In genomic region chr16:58482296-58482695, GRCm38 (mm10) we compare ENCODE assay signal across 12 mouse cellular contexts. TPM values are rescaled to one million over a fixed set of nuclear protein-coding genes. Genes with fewer than 3 reads are reported as not detected.
DNase-seq lines count a peak whose midpoint lies in the region; ATAC-seq lines count a peak whose summit lies in the region.
"Had no signal": no experiment of that assay in that cellular context is flagged by ENCODE, and none has a peak within 500 bp of the region (broad histone marks: within the 10 kb centered on the region; RNA-seq: fewer than 3 reads in every experiment).

No protein-coding gene starts in this region.

- intact Hi-C loops in heart, postnatal 36 days (cut with DNase I) = no loop called here
- intact Hi-C loops in heart, postnatal 10 days (cut with DNase I) = no loop called here

- peaks cover 13% of the 10 kb centered on the region for H3K36me3 ChIP-seq in lung, embryonic 15.5 days

- DNase-seq in heart, adult 18-20 months = peak; percentile 38 to 54
- no peak for DNase-seq in heart, postnatal 36 days
- DNase-seq in lung, postnatal 25 days (ENCODE audit: low spot score) = no peak
- DNase-seq in heart, postnatal 10 days = peak; percentile 22 to 26
- DNase-seq in kidney, postnatal 10 days = peak; percentile 30
- no peak for DNase-seq in embryo, embryonic 10.5 days (ENCODE audit: low spot score)
- DNase-seq in right cerebral cortex, adult 18-20 months = no peak
- DNase-seq: cerebellum, adult 2 months; liver, embryonic 13.5 days; spleen, adult 18-20 months had no signal

- H3K4me2 ChIP-seq in lung, embryonic 15.5 days = no peak overlapping the region
- H3K4me2 ChIP-seq: liver, embryonic 13.5 days; midbrain, embryonic 13.5 days had no signal

- H3K27ac ChIP-seq in lung, embryonic 15.5 days = peak overlapping the region; percentile 56; the same call in 1 of the 2 replicates
- H3K27ac ChIP-seq: liver, embryonic 13.5 days; midbrain, embryonic 13.5 days had no signal

- no peaks in the 10 kb centered on the region for H3K9me3 ChIP-seq in lung, embryonic 15.5 days
- H3K9me3 ChIP-seq: liver, embryonic 13.5 days had no signal

- H3K27me3 ChIP-seq in lung, embryonic 15.5 days = no peaks in the 10 kb centered on the region
- H3K27me3 ChIP-seq: liver, embryonic 13.5 days; midbrain, embryonic 13.5 days had no signal

- no peak overlapping the region for H3K9ac ChIP-seq in lung, embryonic 15.5 days
- H3K9ac ChIP-seq: liver, embryonic 13.5 days; midbrain, embryonic 13.5 days had no signal

- ATAC-seq in lung, embryonic 15.5 days (ENCODE audit: borderline replicate concordance, extremely low read depth, low FRiP score, low TSS enrichment) = no peak
- ATAC-seq: midbrain, embryonic 13.5 days had no signal

- H3K4me3 ChIP-seq in lung, embryonic 15.5 days = no peak overlapping the region
- H3K4me3 ChIP-seq: liver, embryonic 13.5 days; midbrain, embryonic 13.5 days had no signal

- H3K4me1 ChIP-seq in lung, embryonic 15.5 days = peaks cover 17% of the 10 kb centered on the region
- H3K4me1 ChIP-seq: midbrain, embryonic 13.5 days had no signal

- 43% methylated on average over 3 of the region's 3 CpGs for WGBS in lung, embryonic 15.5 days

RNA-seq across cellular contexts. Expression of gene St3gal6, which starts 41.7 kb away (rescaled TPM):
- total RNA-seq in heart, adult 18-20 months (2021) = 10 to 100 TPM; 41.9 to 43.0 TPM
- total RNA-seq in heart, postnatal 36 days (2021) = 10 to 100 TPM; 40.2 to 43.7 TPM
- 27.3 and 29.7 TPM in 2 replicates for polyA plus RNA-seq in lung, embryonic 15.5 days (2015; fragmentation: Nextera tagmentation; extraction: Ambion mirVana)
- total RNA-seq in heart, postnatal 10 days (2021) = 10 to 100 TPM; 32.4 to 33.0 TPM

Comparison
In these comparisons a context has a peak if more than half of its experiments do, and no peak if none do; other contexts are left out.
1. DNase-seq: peak in heart, adult 18-20 months (2 of 2), heart, postnatal 10 days (2 of 2) and kidney, postnatal 10 days (single experiment); none in heart, postnatal 36 days (0 of 2), lung, postnatal 25 days (single experiment), embryo, embryonic 10.5 days (single experiment) and right cerebral cortex, adult 18-20 months (single experiment).